Mouse (Mus musculus) layer of hippocampus, adult 18-20 months (tissue): Measurements from ENCODE around the gene Rmdn2. TPM values are rescaled to one million over a fixed set of nuclear protein-coding genes. Genes with fewer than 3 reads are reported as not detected.

ENCODE experiments used
- DNase-seq, 2 experiments: peaks; one replicate each; pipeline ENCODE4 v3.0.0; 2022; ENCODE audit warnings: low spot score in 2 of 2
- total RNA-seq, 2 experiments: library from RNA; stranded (reverse); gene quantifications; 2 replicates each; pipeline ENCODE4 v1.2.3; 2021

Gene Rmdn2
- total RNA-seq, 2 experiments from 2014 or later: 8.2 to 9.3 TPM

DNA sequence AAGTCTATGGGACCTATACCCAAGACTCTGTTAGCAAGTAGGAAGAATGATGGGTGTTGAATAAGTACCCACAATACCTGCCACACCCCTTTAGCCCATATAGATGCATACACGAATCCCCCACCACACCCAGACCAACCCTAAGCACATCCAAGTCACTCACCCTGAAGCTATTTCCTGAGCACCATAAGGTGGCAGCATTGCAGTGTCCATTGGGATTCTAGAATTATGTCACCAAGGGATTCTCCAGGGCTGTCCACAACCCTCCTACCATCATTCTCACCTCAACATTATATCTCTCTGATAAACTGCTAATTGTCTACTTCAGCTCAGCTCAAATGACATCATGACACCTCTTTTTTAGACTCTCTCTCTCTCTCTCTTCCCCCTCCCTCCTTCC lies 87.5 kb downstream of the Rmdn2 start:
- peak in 1 of 2 experiments; percentile 21 for DNase-seq

DNA sequence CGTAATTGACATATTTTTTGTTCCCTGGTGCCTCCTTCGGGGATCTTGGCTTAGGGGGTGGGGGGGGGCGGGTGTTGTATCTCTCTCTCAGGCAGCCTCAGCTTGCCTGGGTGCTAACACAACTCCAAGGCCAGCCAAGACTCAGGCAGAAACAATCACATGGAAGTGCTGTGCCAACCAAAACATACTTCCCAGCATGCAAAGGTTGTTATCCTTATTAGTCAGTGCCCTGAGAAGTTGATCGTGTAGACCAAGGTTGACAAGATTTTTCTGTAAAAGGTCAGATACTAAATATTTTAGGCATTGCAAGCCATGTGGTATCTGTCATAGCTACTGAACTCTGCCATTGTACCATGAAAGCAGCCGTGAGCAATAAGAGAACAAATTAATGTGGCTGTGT lies 89.2 kb downstream of the Rmdn2 start:
- no peak for DNase-seq

DNA sequence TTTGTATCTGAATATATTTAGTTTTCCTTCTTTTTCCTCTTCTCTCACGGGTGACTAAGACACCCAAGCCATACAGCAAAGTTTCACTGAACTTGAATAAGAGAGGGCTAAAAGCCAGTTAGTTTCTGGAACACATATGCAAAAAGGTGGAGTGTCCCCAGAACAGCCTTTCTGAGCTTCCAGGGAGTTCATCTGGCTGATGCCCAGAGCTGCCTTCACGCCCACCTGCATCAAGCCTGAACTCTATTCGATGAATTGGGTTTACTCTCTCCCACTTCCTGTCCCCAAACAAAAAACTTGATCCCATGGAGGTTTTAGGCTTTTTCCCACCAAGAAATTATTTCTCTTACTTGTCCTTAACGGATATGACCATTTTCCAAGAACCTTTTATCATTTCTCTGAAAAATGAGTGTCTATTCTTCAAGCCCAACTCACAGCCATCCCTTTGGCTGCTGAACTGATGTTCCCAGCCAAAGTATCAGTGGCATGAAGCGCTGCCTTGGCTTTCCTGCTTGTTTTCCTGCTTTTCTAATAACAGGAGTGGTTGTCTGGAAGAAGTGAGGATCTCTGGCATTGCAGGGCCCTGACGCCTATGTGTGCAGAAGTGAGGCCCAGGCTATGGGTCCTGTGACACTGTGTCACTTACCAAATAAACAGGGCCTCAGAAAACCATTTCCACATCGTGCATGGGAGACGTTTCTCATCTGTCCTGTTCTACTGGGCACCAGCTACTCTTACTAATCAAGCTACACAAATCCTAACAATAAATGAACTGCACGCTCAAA lies 94.2 kb downstream of the Rmdn2 start:
- DNase-seq: no peak

DNA sequence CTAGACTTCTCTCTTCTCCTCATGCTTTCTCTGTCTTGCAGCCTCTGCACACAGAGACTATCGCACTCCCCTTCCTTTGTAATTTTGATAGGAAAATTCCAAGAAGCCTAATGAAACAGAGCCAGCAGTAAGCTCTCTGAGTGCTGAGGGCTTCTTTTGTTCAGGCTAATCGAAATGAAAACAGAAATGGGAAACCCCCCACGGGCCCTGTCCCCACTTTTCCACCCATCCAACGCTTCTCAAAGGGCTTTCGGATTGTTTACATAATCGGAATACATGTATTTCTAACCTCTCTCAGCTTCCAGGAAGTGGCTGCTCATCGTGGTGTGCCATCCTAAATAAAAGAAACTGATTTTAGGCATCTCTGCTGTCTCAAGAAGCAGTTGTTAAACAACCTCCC lies 96.5 kb downstream of the Rmdn2 start:
- no peak for DNase-seq

DNA sequence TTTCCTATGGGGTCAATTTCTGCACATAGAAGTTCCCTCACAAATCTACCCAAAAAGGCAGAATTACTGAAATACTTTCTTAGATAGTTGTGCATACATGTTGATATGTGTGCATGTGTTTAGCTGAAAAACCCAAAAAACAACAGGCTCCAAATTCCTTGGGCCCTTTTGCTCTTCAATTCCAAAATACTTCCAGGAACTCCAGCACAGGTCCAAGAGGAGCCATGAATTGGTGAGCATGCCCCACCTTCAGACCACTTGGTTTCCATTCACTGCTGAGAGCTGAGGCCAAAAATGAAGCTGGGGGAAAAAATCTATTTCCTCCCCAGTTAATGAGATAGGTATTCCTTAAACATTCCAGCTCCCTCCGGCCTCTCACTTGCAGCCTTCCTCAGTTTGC lies 98.1 kb downstream of the Rmdn2 start:
- DNase-seq: no peak

DNA sequence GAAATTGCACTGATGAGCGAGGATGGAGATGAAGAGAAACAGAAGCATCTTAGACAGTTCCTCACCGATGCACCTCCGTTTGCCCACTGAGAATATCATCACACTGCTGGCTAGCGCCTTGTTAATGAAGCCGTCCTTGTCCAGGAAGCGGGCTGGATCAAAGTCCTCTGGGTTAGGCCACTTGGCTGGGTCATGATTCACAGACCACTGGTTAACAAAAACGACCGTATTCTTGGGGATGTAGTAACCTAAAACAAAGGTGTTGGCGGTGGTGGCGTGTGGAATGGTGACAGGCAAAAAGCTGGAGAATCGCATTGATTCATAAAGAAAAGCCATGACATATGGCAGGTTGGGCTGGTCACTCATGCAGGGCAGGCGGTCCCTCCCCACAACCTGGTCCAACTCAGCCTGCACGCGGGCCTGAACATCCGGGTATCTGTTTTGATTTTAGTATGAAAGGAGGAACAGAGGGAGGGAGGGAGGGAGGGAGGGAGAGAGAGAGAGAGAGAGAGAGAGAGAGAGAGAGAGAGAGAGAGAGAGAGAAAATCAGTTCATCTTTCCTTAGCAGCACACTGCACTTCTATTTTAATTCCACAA lies 98.7 kb downstream of the Rmdn2 start:
- DNase-seq: no peak

DNA sequence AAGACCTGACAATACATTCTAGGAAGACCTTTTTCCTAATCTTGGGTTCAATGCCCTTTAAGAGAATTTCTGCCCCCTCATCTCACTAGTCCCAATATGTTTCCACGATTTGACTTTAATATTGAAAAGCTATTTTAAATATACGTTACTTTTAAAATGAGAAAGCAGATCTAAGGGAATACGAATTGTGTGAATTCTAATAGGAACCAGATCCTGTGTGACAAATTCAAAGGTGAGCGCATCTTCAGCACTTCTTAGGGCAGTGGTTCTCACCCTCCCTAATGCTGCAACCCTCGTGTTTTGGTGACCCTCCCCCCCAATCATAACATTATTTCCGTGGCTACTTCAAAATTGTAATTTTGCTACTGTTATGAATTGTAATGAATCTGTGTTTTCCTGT lies 100.3 kb downstream of the Rmdn2 start:
- DNase-seq: no peak

DNA sequence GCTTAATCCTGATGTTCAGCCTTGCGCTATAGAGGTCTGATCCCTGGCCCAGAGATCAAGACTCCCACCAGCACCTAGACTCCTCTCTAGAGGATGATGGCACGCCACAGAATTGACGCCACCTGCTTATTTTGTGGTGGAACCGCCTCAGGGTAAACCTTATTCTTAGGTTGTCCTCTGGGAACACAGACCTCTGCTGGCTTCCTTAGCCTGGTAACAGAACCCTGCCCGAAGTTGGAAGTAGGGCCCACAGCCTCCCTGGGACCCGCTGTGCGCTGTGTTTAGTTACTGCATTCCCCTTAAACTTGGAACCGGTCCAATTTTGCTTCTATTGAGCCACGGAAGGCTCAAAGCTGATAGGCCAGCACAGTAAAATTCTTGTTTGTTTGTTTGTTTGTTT lies 100.9 kb downstream of the Rmdn2 start:
- DNase-seq: no peak

DNA sequence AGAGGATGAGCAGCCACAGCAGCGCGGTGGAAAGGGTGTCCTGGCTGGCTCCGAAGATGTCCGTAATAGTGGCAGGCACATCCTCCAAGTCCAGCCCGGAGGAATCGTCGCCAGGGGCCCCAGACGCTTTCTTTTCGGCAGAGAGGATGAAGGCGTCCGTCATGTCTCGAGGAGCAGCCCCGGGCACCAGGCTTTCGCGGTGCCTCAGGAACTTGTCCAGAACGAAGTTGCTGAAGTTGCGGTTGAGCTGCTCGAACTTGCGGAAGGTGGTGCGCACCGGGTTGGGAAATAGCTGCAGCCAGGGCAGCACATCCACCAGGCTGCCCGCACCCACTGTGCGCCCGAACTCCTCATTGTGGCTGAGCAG lies 101.6 kb downstream of the Rmdn2 start:
- DNase-seq: no peak

DNA sequence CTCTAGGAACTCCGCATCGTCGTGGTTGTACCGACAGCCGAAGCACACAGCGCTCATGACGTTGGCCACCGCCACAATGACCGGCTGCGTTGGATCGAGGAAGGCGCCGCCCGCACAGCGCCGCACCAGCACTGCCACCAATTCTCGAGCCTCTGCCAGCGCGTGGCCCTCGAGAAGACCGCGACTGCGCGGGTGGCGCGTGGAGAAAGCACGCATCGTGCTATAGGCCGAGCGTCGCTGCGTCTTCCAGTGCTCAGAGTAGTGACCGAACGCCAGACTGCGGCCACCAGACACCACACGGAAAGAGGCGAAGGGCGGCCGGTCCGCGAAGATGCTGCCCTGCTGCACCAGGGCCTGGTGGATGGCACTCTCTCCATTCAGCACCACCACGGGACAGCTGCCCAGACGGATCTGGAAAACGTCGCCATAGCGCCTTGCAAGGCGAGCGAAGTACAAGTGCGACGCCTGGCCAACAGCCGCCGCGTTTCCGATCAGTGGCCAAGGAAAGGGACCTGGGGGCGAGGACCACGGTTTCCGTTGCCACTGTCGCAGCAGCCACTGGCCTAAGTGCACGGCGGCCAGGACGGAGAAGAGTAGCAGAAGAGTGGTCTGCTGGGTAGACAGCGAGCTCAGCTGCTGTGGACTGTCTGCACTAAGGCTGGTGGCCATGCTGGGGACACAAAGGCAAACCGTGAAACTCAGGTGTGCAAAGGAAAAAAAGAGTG lies 102.1 kb downstream of the Rmdn2 start:
- DNase-seq: no peak

DNA sequence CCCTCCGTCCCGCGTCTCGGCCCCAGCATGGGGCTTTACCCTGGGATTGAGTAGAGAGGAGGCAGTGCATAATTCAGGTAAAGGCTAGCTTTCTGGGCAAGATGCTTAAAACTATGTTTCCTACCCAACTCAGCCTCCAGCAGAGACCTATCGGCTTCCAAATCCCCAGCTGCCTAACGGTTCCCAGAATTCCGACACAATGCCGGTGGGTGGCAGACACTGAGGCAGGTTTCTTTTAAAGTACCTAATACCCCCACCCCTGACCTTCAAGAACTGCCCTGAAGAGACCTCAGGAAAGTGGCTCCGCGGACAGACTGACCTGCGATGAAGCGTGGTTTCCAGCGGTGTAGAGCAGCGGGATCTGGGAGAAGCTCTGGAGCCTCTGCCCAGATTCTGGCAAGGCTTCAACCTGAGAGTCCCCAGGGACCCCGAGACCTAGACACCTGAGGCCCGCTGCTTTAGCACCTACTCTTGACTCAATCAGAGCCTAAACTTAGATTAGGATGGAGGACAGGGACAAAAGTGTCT lies 102.8 kb downstream of the Rmdn2 start:
- DNase-seq: no peak

DNA sequence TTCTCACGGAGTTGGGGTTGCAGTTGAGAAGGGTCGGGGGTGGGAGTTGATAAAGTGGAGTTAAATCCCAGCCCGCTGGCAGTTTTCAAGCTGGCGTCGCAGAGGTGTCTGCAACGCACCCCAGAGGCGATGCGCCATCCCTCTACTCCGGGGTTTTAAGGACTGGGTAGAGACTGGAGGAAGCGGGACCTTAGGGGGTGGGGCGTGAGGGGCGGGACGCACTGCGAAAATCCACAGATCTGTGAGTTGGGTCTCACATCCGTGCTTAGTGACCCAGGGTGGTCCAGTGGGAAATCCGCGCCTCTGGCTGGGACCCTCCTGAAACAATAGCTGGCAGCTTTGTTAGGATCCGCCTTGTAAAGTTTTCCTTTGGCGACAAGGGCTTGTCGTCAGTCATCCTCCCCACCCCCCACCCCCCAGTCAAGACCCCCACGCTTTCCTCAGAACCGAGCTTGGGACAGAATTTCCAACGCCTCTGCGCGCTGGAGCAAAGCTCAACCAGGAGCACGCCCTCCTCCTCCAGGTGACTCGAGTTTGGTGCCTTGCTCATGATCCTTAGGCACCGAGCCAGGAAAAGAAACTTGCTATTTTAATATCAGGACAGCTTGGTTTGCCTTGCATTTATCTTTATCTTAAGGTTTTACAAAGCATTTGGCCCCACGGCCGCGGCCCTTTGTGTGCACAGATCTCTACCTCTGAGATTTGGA lies 103.4 kb downstream of the Rmdn2 start, which contains the start of gene Cyp1b1:
Gene Cyp1b1 (minus strand): TSS at position 131 of the 707 bp plus-strand sequence.
- DNase-seq: no peak

DNA sequence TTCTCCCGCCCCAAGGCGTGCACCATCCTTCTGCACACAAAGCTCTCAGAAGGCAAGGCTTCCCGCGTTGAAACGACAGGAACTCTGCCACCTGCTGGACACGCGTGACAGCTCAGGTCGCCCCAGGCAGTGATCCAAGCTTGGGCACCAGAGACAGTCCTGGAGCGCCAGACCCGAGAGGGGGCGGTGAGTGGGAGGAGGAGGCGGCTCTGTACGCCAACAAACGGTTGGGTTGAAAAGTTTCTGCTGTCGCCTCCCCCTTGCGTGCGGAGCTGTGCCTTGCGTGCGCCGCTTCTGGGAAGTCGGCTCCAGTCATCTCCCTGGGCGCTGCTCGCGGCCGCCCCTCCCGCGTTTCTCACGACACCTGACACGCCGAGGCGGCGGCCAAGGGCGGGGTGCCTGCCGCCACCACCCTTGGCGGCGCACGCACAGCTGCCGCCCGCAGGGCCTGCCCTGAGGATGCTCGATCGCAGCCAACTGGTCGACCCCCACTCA lies 104.0 kb downstream of the Rmdn2 start:
- DNase-seq: peak; percentile 69 to 89

DNA sequence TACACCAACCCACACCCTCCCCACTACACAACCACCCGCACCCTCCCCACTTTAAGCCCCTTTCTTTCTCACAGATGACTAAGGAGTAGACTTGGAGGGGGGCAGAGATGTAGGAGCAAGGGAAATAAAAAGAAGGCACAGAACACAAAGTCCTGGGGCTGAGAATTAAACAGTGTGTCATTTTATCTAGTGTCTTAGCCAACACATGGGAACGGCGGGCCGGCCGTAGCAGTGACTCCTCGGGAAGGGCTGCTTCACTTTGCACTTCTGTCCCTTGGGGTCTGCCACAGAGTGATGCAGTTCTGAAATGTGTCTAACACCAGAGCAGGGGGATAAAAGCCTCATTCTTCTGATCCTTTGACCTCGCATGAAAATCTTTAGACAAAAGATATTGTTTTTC lies 109.0 kb downstream of the Rmdn2 start:
- no peak for DNase-seq

DNA sequence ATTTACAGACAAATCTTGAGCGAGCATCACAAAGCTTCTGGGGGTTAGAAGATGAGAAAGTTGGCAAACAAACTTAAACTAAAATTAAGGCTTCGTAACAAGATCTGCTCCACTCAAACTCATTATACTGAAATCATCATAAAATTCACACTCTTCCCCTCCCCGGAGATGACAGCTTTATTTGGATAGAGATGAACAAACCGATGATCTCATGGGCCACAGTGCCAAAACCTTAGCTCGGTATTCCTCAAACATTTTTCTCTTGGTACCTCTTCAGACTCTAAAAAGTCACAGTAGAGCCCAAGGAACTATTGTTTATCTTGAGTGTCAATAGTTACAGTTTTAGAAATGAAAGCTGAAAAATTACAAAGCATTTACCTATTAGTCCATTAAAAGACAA lies 115.0 kb downstream of the Rmdn2 start:
- no peak for DNase-seq

DNA sequence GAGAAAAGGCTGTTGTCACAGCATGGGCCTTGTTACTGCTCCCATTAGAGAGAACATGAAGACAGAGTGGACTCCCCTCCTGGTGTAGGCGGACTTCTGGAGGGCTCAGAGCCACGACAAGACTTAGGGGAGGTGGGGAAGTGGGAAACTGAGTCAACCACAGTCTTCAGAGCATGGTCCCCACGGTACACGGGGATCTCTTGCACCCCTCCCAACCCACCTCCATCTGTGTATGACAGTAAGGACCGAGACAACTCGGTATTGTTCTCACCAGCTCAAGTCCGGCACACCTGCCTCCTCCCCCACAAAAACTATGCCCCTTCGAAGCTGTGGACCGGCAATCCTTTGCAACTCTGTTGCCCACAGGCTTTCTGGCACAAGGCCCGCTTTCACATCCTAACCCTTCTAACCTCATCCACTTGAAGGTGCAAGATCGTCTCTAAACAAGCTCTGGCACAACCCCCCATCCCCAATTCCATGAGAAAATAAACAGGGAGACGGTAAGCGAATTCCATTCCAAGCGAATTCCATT lies 116.5 kb downstream of the Rmdn2 start:
- DNase-seq: no peak

DNA sequence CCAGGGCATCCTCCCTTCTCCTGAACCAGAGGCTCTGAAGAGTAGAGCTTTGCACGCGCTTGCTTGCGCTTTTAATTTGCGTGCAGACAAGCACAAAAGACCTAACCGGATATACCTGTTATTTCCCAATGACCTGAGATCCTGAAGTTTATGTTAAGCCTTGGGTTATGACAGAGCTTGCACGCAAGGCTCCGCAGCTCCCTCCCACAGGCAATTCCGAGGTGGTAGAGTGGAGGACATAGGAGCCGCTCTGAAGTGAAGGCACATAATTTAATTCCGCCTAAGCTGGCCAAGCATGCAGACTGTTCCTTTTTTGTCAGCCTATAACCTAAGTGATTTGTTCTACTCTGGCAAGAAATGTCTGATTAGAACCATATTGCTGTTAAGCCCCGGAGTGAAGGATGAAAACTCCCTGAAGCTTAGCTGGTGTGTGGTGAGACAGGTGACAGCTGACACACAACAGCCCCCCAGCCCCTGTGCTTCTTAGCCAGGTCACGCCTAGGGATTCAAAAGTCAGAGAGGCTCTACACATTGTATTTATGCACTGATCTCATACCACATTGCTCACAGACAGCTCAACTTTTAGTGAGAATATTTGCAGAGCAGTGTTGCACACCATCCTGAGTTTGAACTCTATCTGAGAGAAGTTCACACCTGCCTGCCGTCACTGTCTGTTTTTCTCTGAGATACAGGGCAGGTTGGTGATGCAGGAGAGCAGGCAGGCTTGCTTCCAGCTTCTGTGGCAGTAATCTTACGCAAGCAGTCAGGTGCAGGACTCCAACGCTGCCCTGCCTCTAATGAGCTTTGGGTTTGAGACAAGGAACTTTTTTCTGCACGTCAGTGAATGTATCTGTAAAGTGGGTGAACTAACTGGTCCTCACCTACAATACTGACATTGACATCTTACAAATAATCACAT lies 117.2 kb downstream of the Rmdn2 start:
- DNase-seq: no peak

DNA sequence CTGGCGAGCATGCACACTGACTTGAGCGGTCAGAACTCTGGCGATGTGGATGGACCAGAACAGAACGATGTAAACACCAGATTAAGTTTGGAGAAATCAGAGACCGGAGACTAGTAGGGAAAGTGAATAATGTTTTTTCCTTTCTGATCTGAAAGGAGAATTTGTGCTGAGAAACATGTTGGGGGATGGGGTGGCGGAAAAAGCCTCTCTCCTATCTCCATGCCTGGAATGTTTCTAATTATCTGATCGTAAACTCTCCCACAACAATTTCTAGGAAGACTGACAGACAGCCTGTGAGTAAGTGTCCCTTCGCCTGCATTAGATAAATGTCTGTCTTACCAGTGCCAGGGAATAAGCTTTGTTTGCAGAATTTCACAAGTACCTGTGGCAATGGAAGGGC lies 119.3 kb downstream of the Rmdn2 start:
- DNase-seq: no peak

DNA sequence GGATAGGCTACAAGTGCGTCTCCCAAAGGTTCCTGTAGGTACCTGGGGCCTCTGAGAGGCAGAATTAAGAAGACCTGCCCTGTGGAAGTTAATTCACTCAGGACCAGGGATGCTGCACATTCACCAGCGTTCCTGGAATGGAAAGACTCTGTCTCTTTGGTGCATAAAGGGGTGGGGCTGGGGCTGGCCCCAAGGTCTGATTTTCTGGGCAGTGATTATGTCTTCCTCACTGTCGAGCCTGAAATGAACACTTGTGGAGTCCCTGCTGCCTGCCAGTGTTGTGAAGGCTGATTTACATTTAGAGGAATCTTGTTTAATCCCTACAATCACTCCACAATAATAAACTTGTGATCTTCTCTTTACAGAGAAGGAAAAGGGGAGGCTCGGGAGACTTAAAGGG lies 121.4 kb downstream of the Rmdn2 start:
- no peak for DNase-seq

DNA sequence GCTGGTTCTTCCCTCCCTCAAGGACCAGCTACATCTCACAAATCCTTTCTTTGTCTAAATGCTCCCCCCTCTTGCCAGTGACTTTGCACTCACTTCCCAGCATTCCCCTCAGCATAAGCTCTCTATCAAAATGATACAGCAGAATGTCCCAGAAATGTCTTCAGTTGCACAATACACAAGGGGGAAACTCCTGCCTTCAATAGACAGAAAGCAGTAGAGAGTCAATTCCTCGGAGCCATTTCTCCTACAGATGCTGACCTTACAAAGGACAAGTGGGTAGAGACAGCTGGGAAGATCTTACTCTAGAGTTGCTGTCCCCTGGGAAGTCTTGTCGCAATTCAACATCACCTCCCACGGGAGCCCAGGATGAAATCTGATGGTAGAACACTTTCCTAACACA lies 125.9 kb downstream of the Rmdn2 start:
- DNase-seq: no peak
